Mouse (Mus musculus) neural tube, embryonic 14.5 days (tissue): ENCODE data around the gene Ubtd2. TPM values are rescaled to one million over a fixed set of nuclear protein-coding genes. Genes with fewer than 3 reads are reported as not detected.

Experiments
- ATAC-seq: fragments of 200-750 bp; cut with Nextera tagmentation; 2 replicates; pipeline ENCODE4 v1.8.0; 2017; ENCODE audit warnings: low read depth, mild to moderate bottlenecking, moderate TSS enrichment, moderate library complexity
- H3K27ac ChIP-seq: fragments of 300-500 bp; sonication (generic); 2 replicates; pipeline ENCODE4 v1.5.1; 2014; ENCODE audit warnings: low read depth, mild to moderate bottlenecking, control low read depth, low read length, moderate library complexity, mixed read lengths
- H3K27me3 ChIP-seq: fragments of 300-500 bp; sonication (generic); 2 replicates; pipeline ENCODE4 v1.6.1; 2014; ENCODE audit warnings: low read length; ENCODE audit not compliant: control insufficient read depth, insufficient read depth
- H3K36me3 ChIP-seq: fragments of 300-500 bp; sonication (generic); 2 replicates; pipeline ENCODE4 v1.6.1; 2014; ENCODE audit warnings: low read length, mixed read lengths; ENCODE audit not compliant: control insufficient read depth, insufficient read depth
- H3K4me1 ChIP-seq: fragments of 300-500 bp; sonication (generic); 2 replicates; pipeline ENCODE4 v1.6.1; 2014; ENCODE audit warnings: low read length; ENCODE audit not compliant: control insufficient read depth, insufficient read depth
- H3K4me2 ChIP-seq: fragments of 300-500 bp; sonication (generic); 2 replicates; pipeline ENCODE4 v1.6.1; 2014; ENCODE audit warnings: mild to moderate bottlenecking, low read depth, low read length, control low read depth
- H3K4me3 ChIP-seq: fragments of 300-500 bp; sonication (generic); 2 replicates; pipeline ENCODE4 v1.5.1; 2014; ENCODE audit warnings: low read depth, low read length, control low read depth, mixed read lengths
- H3K9ac ChIP-seq: fragments of 300-500 bp; sonication (generic); replicated peaks from 2 replicates; pipeline ENCODE4 v1.6.1; 2014; ENCODE audit warnings: low read depth, mild to moderate bottlenecking, control low read depth, low read length, mixed read lengths
- H3K9me3 ChIP-seq: fragments of 300-500 bp; sonication (generic); 2 replicates; pipeline ENCODE4 v1.6.1; 2016; ENCODE audit warnings: low read length; ENCODE audit not compliant: control insufficient read depth
- WGBS: fragments of 180-500 bp; shearing (Covaris S2); extraction: QIAGEN DNeasy Blood & Tissue Kit; methylation state at CpG from one replicate; pipeline ENCODE4 v1.1.7; 2014; 5-methylcytosine and 5-hydroxymethylcytosine counted together
- polyA plus RNA-seq: library from polyadenylated mRNA; unstranded; fragments of >200 nt; fragmentation: Nextera tagmentation; extraction: Ambion mirVana; gene quantifications from 2 replicates; pipeline ENCODE4 v1.2.1, GENCODE M21; 2014

Gene Ubtd2
- polyA plus RNA-seq, 1 experiment from 2014 or later: 52.5 TPM

DNA sequence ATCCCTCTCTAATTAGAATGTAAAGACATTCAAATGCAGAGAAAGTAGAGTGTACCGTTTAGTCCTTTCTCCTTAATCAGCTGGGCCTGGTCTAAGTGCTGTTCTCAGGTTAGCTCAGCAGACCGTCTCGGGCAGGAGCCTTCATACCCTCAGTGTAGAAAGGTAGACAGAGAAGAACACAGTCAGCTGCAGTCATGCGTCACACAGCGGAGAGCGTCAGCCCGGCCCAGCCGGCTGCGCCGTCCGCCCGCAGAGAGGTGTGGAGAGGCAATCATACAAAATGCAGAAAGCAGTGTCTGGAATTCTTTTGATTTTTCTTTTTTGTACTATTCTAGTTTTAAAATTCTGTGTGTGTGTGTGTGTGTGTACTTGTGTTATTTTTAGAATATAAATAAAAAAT is 90.4 kb downstream of the Ubtd2 start:
- Histone ChIP-seq H3K4me3 (no peak overlapping the region), H3K36me3 (no peaks in the 10 kb centered on the region), H3K9ac (no peak overlapping the region), H3K4me2 (no peak overlapping the region), H3K4me1 (0 out of 2 replicates have a peak, but pooled peaks cover 2% of the 10 kb centered on the region), H3K27ac (no peak overlapping the region), H3K27me3 (no peaks in the 10 kb centered on the region), H3K9me3 (no peaks in the 10 kb centered on the region)
- peak; percentile 72; the same call in 1 of the 2 replicates for ATAC-seq
- 58% methylated on average over 12 of the region's 12 CpGs for WGBS

DNA sequence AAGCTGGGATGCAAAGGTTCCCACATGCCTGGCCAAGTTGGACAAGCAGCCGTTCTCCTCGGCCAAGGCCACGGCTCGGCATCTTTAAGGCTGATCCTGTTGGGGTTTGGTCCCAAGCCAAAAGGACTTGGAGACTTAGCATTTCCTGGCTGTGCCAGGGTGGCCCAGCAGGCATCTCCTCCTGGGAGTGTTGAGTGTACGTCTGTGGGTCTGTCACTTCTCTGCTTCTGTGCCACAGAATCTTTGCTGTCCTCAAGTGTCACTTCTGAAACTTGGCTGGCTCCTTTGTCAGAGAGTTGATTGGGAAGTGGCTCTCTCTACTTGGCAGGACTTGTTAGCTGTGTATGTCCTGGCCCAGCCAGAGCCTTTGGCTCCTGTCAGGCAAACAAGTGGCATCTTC is 91.3 kb downstream of the Ubtd2 start:
- Histone ChIP-seq H3K9ac (no peak overlapping the region), H3K27me3 (no peaks in the 10 kb centered on the region), H3K4me1 (0 out of 2 replicates have a peak, but pooled peaks cover 2% of the 10 kb centered on the region), H3K27ac (no peak overlapping the region), H3K4me2 (no peak overlapping the region), H3K9me3 (no peaks in the 10 kb centered on the region), H3K36me3 (no peaks in the 10 kb centered on the region), H3K4me3 (no peak overlapping the region)
- ATAC-seq: no peak
- WGBS: 81% methylated on average over 5 of the region's 5 CpGs

DNA sequence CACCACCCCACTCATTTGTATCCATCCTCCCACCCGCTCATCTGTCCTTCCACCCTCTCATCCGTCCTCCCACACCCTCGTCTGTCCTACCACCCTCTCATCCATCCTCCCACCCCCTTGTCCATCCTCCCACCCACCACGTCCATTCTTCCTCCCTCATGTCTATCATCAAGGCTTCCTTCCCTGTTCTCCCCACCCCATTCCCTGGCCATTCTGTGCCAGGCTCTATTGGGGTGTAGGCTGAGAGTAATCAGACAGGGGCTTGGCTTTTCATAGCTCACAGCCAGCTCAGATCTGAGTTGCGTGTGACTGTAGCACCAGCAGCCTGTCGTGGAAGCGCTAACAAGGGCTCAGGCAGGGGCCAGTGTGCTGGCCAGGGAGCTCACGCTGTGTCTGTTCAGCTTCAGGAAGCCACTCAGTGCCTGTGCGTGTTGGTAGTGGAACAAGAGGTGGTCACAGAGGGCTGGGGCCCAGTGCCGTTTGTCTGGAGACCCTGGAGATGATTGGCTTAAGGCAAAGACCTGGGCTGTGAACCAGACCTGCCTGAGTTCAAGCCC is 92.3 kb downstream of the Ubtd2 start:
- Histone ChIP-seq H3K27ac (no peak overlapping the region), H3K36me3 (no peaks in the 10 kb centered on the region), H3K9me3 (no peaks in the 10 kb centered on the region), H3K9ac (no peak overlapping the region), H3K4me1 (peaks cover 10% of the 10 kb centered on the region; the same call in 1 of the 2 replicates), H3K4me2 (no peak overlapping the region), H3K4me3 (no peak overlapping the region), H3K27me3 (no peaks in the 10 kb centered on the region)
- ATAC-seq: no peak
- 83% methylated on average over 10 of the region's 10 CpGs for WGBS

DNA sequence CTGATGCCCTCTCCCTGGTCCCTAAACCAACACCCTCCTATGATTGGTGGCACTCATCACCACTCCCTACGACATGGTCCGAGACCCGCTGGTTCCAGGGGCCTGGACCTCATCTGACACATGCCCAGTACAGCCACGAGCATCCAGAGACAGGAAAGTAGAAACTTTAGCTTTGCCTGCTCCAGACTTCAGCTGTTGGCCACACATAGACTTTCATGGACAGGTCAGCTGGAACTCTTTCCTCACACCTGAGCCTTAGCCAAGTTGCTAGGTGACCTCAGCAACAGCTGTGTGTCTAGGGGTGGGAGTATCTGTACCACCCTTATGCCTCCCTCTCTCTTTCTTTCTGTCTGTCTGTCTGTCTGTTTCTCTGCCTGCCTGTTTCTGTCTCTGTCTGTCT is 93.1 kb downstream of the Ubtd2 start:
- no peaks in the 10 kb centered on the region for H3K36me3 ChIP-seq
- no peaks in the 10 kb centered on the region for H3K27me3 ChIP-seq
- no peak overlapping the region for H3K27ac ChIP-seq
- H3K4me1 ChIP-seq: peaks cover 12% of the 10 kb centered on the region; the same call in 1 of the 2 replicates
- ATAC-seq: no peak
- H3K4me3 ChIP-seq: no peak overlapping the region
- no peak overlapping the region for H3K4me2 ChIP-seq
- WGBS: 89% methylated on average over 4 of the region's 4 CpGs
- H3K9ac ChIP-seq: no peak overlapping the region
- H3K9me3 ChIP-seq: no peaks in the 10 kb centered on the region

DNA sequence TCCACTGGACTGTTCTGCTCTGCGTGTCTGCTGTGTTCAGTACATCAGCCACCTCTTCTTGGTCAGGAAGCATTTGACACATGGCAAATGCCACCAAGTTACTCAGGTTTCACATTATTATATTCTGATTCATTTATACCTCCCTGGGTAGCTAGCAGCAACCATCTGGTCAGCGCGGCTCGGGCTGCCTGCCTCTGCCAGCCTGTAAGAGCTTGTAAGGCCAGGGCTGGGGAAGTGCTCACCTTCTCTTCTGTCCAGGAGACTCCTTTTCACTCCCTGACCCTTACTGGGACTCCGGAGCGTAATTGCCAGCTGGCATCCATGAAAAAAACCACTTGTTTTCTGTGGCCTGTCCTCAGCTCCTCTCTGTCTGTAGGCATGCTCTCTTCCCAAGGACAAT is 94.1 kb downstream of the Ubtd2 start:
- no peak for ATAC-seq

DNA sequence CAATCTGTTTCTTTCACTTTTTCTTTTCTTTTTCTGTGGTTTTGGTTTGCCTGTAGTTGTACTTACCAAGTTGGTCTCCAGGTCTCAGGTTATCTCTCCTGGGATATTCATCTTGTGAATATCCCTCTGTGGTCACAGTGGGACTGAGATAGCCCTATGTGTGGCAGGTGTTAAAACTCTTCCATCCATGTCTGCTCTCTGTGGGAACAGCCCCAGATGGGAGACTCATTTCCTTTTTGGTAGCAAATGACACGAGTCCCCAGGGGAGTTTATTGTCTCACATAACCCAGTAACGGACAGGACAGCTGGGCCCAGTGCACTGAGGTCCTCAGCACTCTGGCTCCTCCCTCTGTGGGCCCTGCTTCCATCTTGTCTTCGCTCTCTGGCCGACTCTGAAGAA is 94.9 kb downstream of the Ubtd2 start:
- ATAC-seq: no peak
- Histone ChIP-seq H3K4me1 (peaks cover 12% of the 10 kb centered on the region; the same call in 1 of the 2 replicates), H3K4me2 (no peak overlapping the region), H3K27ac (no peak overlapping the region), H3K36me3 (no peaks in the 10 kb centered on the region), H3K27me3 (no peaks in the 10 kb centered on the region), H3K9ac (no peak overlapping the region), H3K9me3 (no peaks in the 10 kb centered on the region), H3K4me3 (no peak overlapping the region)
- 28% methylated on average over 4 of the region's 4 CpGs for WGBS

More for the DNA sequence above, 94.1 kb downstream of the Ubtd2 start:
- no peak overlapping the region for H3K4me3 ChIP-seq
- no peaks in the 10 kb centered on the region for H3K27me3 ChIP-seq
- no peaks in the 10 kb centered on the region for H3K36me3 ChIP-seq
- H3K4me1 ChIP-seq: peaks cover 12% of the 10 kb centered on the region; the same call in 1 of the 2 replicates
- no peaks in the 10 kb centered on the region for H3K9me3 ChIP-seq
- WGBS: 49% methylated on average over 6 of the region's 6 CpGs
- no peak overlapping the region for H3K9ac ChIP-seq
- H3K27ac ChIP-seq: no peak overlapping the region
- no peak overlapping the region for H3K4me2 ChIP-seq

DNA sequence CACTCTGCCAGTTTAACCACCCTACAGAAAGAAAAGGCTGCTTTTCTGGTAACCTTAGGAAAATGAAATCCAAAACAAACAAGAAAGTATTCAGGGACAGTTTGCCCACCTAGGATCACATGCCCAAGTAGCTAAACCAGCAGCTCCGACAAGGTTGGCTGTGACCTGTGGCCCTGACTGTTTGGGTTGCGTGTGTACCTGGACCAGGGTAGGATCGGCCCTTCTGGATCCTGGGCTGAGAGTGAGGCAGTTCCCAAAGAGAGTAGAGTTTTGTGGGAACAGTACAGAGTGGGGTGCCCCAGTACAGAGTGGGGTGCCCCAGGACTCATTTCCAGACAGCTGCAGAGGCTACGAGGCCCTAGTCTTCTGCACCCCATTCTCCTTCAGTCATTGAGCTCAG is 95.9 kb downstream of the Ubtd2 start:
- Histone ChIP-seq H3K4me1 (peaks cover 10% of the 10 kb centered on the region; the same call in 1 of the 2 replicates), H3K9ac (no peak overlapping the region), H3K27ac (no peak overlapping the region), H3K9me3 (no peaks in the 10 kb centered on the region), H3K4me3 (no peak overlapping the region), H3K36me3 (no peaks in the 10 kb centered on the region), H3K27me3 (no peaks in the 10 kb centered on the region), H3K4me2 (no peak overlapping the region)
- WGBS: 98% methylated on average over 4 of the region's 4 CpGs
- ATAC-seq: no peak

DNA sequence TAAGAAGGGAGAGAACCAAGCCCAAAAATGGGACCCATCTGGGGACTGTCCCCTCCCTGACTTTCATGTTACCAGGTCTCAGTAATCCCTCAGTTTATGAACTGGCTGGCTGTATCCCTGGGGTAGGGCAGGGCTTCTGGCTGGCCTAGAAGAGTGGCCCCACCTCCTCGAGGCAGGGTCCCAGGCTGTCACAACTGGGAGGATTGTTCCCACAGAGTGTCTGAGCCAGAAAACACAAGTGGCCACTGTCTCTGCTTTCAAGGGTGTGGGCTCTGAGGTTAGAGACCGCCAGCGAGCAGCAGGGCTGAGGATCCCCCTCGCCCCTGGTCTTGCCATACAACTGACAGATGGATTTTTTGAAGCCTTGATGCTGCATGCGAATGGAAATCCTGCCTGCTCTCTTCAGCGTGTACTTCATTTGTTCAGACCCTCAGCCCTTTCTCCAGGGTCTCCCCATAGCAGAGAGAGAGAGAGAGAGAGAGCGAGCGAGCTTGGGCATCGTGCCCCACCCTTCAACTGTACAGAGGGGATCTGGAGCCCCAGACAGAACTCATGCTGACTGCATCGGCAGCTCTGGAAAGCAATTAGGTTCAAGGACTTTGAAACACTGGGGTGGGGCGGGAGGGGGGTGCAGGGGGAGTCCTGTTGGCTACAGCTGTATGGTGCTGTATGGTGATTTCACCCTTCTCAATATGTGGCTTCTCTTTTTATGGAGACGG is 96.6 kb downstream of the Ubtd2 start:
- H3K27me3 ChIP-seq: no peaks in the 10 kb centered on the region
- no peak overlapping the region for H3K9ac ChIP-seq
- no peak overlapping the region for H3K4me3 ChIP-seq
- H3K4me1 ChIP-seq: peaks cover 9% of the 10 kb centered on the region; the same call in 1 of the 2 replicates
- H3K4me2 ChIP-seq: no peak overlapping the region
- no peaks in the 10 kb centered on the region for H3K9me3 ChIP-seq
- 0 out of 2 replicates have a peak overlapping the region, but pooled peaks have one; percentile 16 for H3K27ac ChIP-seq
- peak; percentile 64; the same call in 1 of the 2 replicates for ATAC-seq
- 54% methylated on average over 12 of the region's 12 CpGs for WGBS
- no peaks in the 10 kb centered on the region for H3K36me3 ChIP-seq

DNA sequence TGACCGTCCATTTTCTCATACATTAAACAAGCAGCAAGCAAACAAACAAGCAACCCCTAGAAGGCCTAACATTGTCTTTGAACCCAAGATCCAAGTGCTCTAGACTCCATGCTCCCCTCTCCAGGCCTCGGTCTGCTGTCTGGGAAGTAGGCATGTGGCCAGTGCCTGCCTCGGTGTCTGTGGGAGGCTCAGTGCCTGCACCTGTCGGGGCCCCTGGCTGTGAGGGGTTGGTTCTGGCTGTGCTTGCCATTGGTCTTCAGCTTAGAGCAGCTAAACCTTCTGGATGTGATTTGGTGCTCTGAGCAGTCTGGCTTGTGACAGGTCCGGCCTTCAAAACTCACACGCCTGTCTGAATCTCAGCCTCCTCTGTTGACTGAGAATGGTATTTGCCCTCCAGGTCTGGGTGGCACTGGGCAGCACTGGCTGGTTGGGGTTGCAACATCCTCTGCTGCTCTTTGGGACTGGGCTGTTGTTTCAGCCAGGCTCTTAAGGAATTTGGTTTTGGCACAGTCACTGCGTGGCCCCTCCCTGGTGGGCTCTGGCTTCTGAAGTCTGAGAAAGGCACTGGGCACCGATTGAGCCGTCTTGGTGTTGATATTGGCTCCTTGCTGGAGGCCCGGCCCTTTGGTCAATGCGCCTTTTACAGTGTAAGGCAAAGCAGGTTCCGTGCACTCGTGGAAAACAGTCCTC is 97.4 kb downstream of the Ubtd2 start:
- no peaks in the 10 kb centered on the region for H3K36me3 ChIP-seq
- peaks cover 9% of the 10 kb centered on the region; the same call in 1 of the 2 replicates for H3K4me1 ChIP-seq
- no peaks in the 10 kb centered on the region for H3K27me3 ChIP-seq
- H3K4me3 ChIP-seq: no peak overlapping the region
- H3K9ac ChIP-seq: no peak overlapping the region
- no peak for ATAC-seq
- H3K9me3 ChIP-seq: no peaks in the 10 kb centered on the region
- no peak overlapping the region for H3K4me2 ChIP-seq
- 69% methylated on average over 13 of the region's 13 CpGs for WGBS
- peak overlapping the region; percentile 69; the same call in 1 of the 2 replicates for H3K27ac ChIP-seq
